Mouse (Mus musculus) cerebellum, postnatal 4 days (tissue): ENCODE measurements around the gene Epha1.

Experiments
- DNase-seq, 2 experiments: peaks; one replicate each; pipeline ENCODE4 v3.0.0; 2022; ENCODE audit warnings: low spot score in 2 of 2, mixed read lengths in 1 of 2

Gene Epha1

DNA sequence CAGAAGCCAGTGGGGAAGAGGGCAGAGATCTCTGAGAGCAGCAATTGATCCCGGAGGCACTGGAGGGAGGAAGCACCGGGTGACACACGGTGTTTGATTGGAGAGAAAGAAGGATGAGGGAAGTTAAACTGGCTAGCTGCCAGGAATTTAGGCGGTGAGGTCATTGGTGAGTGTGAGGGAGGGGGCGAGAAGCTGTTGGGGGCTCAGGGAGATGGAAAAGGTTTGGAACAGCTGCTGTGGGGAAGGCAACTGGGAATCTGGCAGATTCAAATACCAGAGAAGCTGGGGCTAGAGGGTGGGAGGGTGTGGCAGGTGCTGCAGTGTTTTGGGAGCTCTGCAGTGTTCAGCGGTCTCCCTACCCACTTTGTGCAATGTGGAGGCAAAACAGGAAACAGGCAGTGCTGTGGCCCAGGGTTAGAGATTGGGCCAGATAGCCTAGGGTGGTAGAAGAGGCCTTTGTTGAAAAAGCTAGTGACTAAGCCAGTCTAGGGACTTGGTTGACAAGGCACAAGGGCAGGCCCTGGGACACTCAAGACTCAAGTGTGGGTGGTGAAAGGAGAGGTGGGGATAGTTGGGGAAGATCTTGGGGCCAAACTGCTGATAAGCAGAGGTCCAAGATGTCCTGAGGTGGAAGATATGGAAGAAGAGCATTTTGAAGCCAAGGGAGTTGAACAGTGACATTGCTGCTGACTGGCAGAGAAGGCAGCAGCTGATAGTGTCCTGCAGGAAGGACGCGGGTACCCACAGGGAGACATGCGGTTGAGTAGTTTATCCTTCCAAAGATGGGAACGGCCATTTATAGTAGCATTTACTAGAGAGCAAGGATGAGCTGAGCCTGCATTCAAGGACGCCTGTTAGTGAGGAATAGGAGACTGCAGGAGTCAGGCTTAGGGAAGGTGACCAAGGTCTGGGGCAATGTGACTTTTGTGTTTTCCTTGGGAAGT is 18.7 kb downstream of the Epha1 start:
- peak in 1 of 2 experiments; percentile 17 for DNase-seq

DNA sequence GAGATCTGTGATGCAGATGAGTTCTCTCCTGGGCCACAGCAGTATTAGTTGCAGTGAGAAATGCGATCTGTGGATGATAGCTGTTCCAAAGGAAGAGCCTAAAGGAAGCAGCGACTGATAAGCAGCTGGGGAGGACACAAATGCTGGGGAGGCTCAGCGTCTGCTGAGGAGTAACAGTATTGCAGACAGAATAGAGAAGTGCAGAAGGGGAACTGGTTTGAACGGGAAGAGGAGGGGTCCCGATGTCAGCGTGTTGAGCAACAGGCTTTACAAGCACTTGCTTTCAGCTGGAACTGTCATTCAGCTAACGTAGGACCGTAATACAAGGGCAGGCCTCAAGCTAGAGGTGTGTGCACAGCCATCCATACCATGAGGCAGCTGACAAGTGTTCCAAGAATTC is 19.9 kb downstream of the Epha1 start:
- no peak for DNase-seq

DNA sequence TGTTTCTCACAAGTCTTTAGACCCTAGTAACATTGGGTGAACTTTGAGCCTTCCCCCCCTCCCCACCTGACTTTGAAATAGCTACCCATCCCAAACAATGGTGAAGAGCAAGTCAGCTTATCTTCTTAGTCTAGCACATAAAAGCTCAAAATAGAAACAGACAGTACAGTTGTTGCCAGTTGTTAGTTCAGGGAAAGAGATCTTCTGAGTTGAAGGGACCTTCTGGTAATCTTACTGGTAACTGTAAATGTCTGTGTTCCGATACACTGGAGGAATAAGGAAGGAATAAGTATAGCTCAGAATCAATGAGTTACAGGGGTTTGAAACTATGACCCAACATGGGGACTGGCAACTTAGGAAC is 20.6 kb downstream of the Epha1 start:
- DNase-seq: no peak

DNA sequence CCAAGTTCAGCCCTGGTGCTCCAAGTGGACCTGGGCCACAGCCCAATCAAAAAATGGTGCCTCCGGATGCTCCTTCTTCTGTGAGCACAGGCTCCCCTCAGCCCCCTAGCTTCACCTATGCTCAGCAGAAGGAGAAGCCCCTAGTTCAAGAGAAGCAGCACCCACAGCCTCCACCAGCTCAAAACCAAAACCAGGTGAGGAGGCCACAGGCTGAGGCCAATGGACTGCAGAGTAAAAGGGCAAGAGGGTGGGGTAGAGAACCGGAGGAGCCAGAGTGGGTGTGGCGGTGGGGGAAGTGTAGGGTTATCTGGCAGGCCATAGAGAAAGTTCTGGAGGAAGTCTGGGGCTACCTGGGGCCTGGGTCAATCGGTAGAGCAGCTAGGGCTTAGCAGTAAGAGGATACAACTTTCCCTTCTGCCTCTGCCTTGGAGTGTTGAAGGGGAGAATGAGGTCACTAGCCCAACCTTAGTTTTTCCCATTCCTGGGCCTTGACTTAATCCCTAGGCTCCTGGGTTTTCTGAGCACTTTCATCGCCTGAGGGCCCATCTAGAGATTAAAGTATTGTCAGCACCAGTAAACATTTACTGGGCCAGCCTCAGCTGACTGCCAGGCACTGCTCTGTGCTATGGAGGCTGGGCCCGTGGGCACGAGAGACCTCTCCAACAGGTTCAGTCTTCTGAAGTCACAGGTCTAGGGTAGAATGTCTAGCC is 21.1 kb downstream of the Epha1 start:
- no peak for DNase-seq

DNA sequence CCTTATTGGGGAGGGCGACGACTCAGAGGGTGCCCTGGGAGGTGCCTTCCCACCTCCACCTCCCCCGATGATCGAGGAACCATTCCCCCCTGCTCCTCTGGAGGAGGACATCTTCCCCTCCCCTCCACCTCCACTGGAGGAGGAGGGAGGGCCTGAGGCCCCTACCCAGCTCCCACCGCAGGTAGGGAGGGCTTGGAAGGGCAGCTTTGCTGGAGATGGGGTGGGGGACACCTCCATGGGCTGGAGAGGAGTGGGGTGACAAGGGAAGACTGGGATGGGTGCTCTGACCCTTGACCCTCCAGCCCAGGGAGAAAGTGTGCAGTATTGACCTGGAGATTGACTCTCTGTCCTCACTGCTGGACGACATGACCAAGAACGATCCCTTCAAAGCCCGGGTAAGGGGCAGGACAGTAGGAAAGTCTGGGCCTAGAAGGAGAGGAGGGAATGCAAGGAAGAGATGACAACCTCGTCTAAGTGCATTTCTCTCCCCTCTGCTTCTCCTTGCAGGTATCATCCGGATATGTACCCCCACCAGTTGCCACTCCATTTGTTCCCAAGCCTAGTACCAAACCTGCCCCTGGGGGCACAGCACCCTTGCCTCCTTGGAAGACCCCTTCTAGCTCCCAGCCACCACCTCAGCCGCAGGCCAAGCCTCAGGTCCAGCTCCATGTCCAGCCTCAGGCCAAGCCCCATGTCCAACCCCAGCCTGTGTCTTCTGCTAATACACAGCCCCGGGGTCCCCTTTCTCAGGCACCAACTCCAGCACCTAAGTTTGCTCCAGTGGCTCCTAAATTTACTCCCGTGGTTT is 21.9 kb downstream of the Epha1 start:
- no peak for DNase-seq

DNA sequence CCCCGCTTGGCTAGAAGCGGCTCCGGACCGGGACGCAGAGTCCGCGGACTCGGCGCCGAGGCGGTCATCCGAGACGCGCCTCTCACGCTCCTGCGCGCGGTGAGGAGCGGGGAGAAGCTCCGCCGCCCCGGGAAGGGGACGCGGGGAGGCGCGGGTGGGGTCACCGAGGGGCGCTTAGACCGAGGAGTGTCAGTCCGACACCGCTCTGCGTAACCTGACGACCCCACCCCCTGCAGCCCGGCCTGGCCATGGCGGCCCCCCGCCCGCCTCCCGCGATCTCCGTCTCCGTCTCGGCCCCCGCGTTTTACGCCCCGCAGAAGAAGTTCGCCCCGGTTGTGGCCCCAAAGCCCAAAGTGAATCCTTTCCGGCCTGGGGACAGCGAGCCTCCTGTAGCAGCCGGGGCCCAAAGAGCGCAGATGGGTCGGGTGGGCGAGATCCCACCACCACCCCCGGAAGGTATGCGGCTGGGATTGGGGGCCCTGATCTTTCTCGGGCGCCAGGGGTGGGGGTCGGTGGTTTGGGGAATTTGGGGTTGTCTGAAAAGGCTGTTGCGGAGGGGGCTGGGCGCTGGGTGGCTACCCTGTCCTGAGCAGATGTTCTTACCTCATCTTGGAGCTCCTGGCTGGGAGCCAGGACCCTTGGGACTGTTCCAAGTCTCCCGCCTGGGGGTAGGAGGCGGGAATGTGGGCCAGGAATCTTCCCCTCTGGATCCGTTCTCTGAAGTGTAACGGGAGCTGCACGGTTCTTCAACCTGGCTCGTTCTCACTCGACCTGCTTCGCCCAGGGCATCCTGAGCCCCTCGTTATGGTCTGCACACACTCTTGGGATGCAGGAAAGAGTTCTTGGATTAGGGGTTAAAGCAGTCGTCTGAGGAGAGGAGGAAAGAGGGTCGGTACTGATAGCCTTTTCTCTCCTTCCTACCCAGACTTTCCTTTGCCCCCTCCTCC is 22.8 kb downstream of the Epha1 start:
- peak; percentile 53 to 83 for DNase-seq

DNA sequence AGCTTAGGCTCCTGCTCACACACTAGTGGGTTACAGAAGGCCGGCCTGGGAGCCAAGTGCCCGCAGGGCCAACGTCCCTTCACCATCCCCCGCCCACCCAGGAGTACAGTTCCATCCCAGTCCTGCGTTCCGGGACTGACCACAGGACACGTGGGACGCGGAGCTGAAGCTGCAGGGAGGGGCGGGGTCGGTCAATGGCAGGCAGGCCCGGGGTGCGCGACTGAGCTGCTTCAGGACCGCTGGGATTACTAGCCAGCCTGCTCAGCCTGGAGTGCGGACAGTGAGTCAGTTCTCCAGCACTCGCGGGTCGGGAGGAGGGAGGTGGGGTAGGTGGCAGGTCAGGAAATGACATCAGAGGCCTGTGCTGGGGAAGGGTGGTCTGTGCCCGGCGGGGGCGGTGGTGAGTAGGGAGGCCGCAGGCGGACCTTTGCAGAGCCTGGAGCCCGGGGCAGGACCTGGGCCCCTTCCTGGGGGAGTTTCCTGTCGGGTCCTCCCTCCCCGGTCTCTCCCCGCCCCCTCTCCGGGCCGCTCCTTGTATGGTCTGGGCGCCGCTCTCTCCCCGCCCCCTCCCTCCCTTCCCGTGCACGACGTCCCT is 23.5 kb downstream of the Epha1 start, which contains the start of gene Zyx:
Gene Zyx (plus strand): TSS at position 205 of the 595 bp plus-strand sequence.
- peak; percentile 66 to 84 for DNase-seq

DNA sequence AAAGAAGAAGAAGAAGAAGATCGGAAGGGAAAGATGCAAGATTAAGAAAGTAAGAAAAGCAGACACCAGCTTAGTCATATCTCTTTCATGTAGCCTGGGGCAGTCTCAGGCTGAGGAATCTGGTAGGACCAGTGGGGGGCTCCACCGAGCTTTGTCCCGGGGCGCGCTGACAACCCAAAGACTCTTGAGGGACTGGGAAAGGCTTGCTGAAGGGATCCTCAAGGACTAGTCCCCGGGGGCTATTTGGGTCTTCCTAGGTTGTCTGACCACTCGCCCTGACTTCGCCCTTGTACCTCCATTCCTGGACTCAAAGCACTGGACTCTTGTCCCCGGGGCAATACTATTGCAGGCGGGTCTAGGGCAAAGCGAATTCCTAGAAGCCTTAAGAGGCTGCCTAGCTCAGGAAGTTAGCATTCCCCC is 24.1 kb downstream of the Epha1 start:
- DNase-seq: peak; percentile 38 to 52

DNA sequence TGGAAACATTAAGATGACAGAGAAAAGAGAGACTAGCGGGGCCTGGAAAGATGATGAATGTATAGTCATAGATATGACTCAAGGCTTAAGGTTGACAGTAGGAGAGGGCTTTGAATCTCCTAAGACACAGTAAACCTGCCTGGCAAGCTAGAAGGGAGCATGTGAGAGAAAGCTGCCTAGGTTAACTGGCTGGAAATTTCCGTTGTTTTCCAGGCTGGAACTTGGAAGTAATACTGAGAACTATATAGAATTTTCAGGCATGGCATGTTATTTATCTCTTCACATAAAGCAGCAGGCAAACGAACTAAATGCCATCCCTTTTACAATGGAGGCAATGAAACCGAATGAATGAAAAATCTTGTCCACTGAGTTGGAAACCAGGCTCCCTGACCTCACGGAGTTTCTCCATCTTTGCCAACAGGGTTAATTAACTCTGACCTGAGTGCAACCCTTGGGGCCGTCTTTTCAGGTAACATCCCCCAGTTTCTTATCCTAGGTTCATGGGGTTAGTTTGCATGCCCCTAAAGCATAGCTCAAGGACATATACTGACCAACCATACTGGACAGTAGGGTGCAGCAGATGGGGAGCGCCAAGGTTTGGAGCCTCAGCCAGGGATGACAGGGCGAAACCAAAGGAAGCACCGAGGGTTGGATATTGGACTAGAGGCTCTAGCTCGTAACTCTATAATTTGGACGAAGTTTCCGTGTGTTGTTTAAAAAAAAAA is 24.6 kb downstream of the Epha1 start:
- no peak for DNase-seq

DNA sequence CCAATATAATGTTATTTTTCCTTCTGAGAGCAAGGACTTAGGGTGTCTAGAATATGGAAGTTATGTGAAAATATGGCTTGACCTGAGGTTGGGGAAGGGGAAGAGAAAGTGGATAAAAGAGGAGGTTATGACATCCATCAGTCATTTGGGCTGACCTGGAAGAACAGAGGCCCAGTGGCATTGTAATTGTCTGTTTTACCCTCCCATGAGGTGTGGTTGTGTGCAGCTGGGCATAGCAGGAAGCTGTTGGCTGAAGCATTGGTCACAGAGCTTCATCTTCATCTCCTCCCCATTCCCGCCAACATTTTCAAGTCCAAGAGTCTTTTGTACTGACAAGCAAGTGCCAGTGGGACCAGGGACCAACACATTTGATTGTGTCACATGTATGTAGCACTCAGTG is 28.8 kb downstream of the Epha1 start:
- DNase-seq: no peak

DNA sequence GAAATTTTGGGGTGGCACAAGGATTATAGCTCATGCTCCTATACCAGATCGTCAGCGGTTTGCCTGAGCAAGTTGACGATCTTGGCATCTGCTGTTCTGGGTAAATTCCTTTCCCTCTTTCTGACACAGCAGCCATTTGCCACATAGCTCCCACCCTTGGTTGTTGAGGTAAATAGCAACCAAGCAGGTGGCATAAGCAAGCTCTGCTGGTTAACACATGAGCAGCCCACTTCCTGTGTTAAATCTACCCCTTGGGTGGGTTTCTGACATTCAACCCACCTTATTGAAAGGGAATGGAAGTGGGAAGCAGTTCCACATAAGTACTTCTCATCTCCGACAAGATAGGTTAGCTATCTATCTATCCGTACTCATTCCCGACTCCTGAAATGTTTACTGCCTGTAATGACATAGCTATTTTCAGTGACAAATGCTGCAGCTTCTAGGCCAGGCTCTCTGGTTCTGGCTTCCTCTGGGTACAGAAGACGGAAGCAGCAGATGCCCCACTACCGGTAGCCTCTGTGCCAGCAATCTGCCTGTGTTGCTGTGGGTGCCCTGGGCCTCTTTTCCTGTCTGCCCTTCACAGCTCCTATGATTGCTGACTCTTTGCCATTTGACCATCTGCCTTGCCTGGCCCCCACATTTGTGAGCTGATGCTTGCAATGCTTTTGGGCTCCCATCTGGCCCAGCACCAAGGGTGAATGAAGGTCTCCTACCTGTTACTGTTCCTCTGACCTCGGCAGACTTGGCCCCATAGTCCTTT is 29.5 kb downstream of the Epha1 start:
- DNase-seq: no peak

DNA sequence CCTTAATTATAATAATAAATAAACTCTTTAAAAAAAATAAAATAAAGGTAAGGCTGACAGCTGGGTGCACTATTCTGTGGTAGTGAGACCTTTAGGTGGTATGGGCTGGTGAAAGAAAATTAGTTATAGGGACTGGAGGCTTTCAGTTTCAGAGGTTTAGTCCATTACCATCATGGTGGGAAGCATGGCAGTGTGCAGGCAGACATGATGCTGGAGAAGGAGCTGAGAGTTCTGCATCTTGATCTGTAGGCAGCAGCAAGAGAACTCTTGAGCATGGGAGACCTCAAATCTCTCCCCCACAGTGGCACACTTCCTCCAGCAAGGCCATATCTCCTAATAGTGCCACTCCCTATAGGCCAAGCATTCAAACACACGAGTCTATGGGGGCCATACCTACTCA is 30.9 kb downstream of the Epha1 start:
- no peak for DNase-seq

DNA sequence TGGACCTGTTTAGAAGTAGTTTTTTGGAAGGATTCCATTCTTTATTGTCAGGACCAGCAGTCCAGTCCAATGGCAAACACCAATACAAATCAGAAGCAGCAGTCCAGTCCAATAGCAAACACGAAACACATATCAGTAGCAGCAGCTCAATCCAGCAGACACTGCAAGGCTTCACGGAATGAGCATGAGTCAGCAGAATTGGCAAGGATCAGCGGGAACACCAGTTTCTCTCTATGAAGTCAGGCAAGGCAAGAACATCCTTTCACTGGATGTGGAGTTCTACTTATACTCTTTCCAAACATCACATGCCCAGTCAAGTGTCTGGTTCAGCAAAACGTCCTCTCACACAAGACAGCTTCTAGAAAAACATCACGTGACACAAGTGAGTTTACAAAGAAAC is 33.1 kb downstream of the Epha1 start:
- no peak for DNase-seq

DNA sequence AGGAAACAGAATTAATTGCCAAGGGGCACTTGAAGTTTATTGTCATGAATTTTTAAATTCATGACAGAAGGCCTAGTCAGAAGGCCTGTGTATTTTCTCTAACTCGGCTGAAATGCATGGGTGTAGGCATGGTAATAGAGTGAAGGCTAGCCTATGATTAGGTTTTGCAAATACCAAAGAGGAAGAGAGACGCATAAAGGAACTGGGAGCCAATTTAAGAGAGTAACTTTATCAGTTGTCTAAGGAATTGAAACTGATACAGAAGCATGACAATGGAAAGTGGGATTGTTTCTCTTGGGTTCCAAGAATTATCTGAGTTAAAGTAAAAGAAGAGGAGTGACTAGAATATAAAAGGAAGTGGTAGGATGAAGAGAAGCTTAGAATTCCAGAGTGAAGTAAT is 33.9 kb downstream of the Epha1 start:
- no peak for DNase-seq

DNA sequence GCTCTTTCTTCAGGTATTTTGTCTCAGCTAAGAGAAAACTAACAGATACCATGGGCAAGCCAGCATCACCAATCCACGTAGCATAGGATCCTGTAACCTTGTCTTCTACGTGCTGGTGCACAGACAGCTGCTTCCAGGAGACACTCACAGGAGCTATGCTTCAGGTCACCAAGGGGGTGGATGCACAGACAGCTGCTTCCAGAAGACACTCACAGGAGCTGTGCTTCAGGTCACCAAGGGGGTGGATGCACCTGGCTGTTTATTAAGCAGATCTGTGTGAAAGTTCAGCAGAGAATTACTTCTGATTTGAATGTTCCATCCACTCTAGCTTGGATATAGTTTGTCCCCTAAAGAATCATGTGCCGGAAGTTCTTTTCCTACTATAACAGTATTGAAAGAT is 42.1 kb downstream of the Epha1 start:
- DNase-seq: no peak

DNA sequence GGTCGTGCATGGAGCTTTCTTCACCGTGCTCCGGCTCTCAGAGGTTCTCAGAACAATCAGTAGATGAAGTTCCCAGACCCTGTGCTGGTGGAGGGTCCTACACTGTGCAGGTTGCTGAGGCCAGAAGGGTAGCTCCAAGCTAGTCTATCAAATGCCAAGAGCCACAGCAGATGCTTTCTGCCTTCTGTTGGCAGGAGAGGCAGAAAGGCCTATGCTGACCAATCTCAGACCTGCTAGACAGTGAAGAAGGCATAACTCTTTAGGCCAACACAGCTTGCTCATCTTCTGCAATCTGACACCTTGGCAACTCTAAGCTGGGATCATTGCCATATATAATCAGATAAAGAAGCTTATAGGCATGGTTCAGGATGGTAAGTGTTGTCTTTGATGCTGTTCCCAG is 42.9 kb downstream of the Epha1 start:
- no peak for DNase-seq

DNA sequence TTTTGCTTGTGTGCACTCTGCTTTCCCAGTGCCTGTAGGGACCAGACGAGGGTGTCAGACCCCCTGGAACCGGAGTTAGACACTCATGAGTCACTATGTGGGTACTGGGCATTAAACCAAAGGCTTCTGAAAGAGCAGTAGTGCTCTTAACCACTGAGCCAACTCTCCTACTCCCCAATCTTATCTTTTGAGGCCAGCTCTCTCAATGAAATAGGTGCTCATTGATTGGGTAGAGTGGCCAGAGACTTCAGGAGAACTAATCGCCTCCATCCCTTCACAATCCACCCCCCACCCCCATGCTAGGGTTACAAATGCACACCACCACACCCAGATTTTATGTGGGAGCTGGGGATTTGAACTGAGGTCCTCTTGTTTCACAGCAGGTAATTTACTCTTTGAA is 44.3 kb downstream of the Epha1 start:
- no peak for DNase-seq

DNA sequence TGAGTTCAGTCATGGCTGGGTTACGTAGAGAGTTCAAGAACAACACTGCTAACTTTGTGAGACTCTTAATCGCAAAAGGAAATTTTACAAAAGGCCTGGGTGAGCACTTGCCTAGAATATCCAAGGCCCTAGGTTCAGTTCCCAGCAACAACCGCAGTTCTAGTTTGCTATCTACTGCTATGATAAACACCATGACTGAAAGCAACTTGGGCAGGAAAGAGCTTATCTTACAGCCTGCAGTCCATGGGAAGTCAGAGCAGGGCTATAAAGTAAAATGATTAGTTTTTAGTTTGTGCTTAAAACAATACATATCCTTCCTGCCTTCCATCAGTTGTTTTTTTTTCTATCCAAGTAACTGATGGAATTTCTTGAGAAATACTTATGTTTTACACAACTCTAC is 46.6 kb downstream of the Epha1 start:
- no peak for DNase-seq

DNA sequence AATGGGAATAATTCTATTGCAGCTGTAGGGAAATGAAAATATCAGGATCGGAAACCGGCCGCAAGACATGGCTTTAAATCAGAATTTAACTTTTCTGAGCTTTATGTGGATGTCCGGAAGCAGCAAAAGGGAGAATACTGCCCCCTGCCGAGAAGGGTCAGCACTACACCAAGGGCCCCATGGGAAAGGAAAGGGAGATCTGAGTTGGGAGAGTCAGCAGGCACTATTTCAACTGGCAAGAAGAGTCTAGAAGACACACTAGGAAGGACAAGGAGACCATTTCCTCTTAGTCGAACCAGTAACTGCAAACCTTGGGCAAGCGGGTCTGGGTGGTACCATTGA is 47.8 kb downstream of the Epha1 start:
- DNase-seq: peak; percentile 70 to 86
